Mouse (Mus musculus) liver, embryonic 12.5 days (tissue): ENCODE data around the gene Prune2. TPM values are rescaled to one million over a fixed set of nuclear protein-coding genes. Genes with fewer than 3 reads are reported as not detected.
"Not testable (repeated sequence)": the region's sequence is repeated elsewhere in the genome, so short reads cannot be mapped to it uniquely, and the experiment has no call there.

ENCODE experiments used
- ATAC-seq: fragments of 200-750 bp; cut with Nextera tagmentation; 2 replicates; pipeline ENCODE4 v1.8.0; 2017; ENCODE audit warnings: moderate number of reproducible peaks, mild to moderate bottlenecking, moderate library complexity
- H3K27ac ChIP-seq: fragments of 300-500 bp; sonication (generic); 2 replicates; pipeline ENCODE4 v1.5.1; 2016; ENCODE audit warnings: mild to moderate bottlenecking
- H3K27me3 ChIP-seq: fragments of 300-500 bp; sonication (generic); replicated peaks from 2 replicates; pipeline ENCODE4 v1.6.1; 2016; ENCODE audit warnings: mild to moderate bottlenecking, moderate library complexity
- H3K36me3 ChIP-seq: fragments of 300-500 bp; sonication (generic); 2 replicates; pipeline ENCODE4 v1.6.1; 2016; ENCODE audit warnings: mild to moderate bottlenecking, moderate library complexity
- H3K4me1 ChIP-seq: fragments of 300-500 bp; sonication (generic); 2 replicates; pipeline ENCODE4 v1.6.1; 2016
- H3K4me2 ChIP-seq: fragments of 300-500 bp; sonication (generic); 2 replicates; pipeline ENCODE4 v1.6.1; 2016; ENCODE audit warnings: mild to moderate bottlenecking, moderate library complexity
- H3K4me3 ChIP-seq: fragments of 300-500 bp; sonication (generic); 2 replicates; pipeline ENCODE4 v1.5.1; 2016; ENCODE audit warnings: mild to moderate bottlenecking, moderate library complexity
- H3K9ac ChIP-seq: fragments of 300-500 bp; sonication (generic); 2 replicates; pipeline ENCODE4 v1.6.1; 2016; ENCODE audit warnings: mild to moderate bottlenecking, moderate library complexity
- H3K9me3 ChIP-seq: fragments of 300-500 bp; sonication (generic); replicated peaks from 2 replicates; pipeline ENCODE4 v1.6.1; 2016; ENCODE audit warnings: mild to moderate bottlenecking, moderate library complexity
- WGBS: fragments of 180-500 bp; shearing (Covaris S2); methylation state at CpG from one replicate; pipeline ENCODE4 v1.1.7; 2016; ENCODE audit not compliant: insufficient replicate concordance; 5-methylcytosine and 5-hydroxymethylcytosine counted together
- polyA plus RNA-seq: library from polyadenylated mRNA; unstranded; fragments of >200 nt; fragmentation: Nextera tagmentation; extraction: Ambion mirVana; gene quantifications from 2 replicates; pipeline ENCODE4 v1.2.1, GENCODE M21; 2016

Prune2 gene
- polyA plus RNA-seq, 1 experiment from 2014 or later: 0.95 TPM

- no peak overlapping the region for H3K9ac ChIP-seq
- peak overlapping the region; percentile 31 for H3K4me2 ChIP-seq
- H3K9me3 ChIP-seq: no peaks in the 10 kb centered on the region
- no peaks in the 10 kb centered on the region for H3K36me3 ChIP-seq
- no peak overlapping the region for H3K4me3 ChIP-seq
- H3K4me1 ChIP-seq: peaks cover 6% of the 10 kb centered on the region; the same call in 1 of the 2 replicates
- no peaks in the 10 kb centered on the region for H3K27me3 ChIP-seq
- H3K27ac ChIP-seq: no peak overlapping the region
- 12% methylated on average over 13 of the region's 13 CpGs for WGBS
- peak; percentile 61; the same call in 1 of the 2 replicates for ATAC-seq
These were observed 207.6 kb downstream of the Prune2 start for GRCm38 (mm10) chr19:17163511-17163953.

GRCm38 (mm10) chr19:17166288-17166687 lies 210.4 kb downstream of the Prune2 start:
- no peak overlapping the region for H3K4me2 ChIP-seq
- 37% methylated on average over 7 of the region's 7 CpGs for WGBS
- H3K36me3 ChIP-seq: no peaks in the 10 kb centered on the region
- H3K4me3 ChIP-seq: no peak overlapping the region
- peaks cover 6% of the 10 kb centered on the region; the same call in 1 of the 2 replicates for H3K4me1 ChIP-seq
- no peaks in the 10 kb centered on the region for H3K9me3 ChIP-seq
- H3K9ac ChIP-seq: no peak overlapping the region
- no peak for ATAC-seq
- H3K27me3 ChIP-seq: no peaks in the 10 kb centered on the region
- H3K27ac ChIP-seq: no peak overlapping the region

- H3K4me1 ChIP-seq: peaks cover 5% of the 10 kb centered on the region; the same call in 1 of the 2 replicates
- ATAC-seq: no peak
- no peaks in the 10 kb centered on the region for H3K9me3 ChIP-seq
- no peak overlapping the region for H3K27ac ChIP-seq
- H3K27me3 ChIP-seq: no peaks in the 10 kb centered on the region
- H3K4me3 ChIP-seq: no peak overlapping the region
- no peak overlapping the region for H3K9ac ChIP-seq
- H3K36me3 ChIP-seq: no peaks in the 10 kb centered on the region
- no peak overlapping the region for H3K4me2 ChIP-seq
- WGBS: 85% methylated on average over 9 of the region's 9 CpGs
These were observed 212.3 kb downstream of the Prune2 start for GRCm38 (mm10) chr19:17168186-17168585.

DNA sequence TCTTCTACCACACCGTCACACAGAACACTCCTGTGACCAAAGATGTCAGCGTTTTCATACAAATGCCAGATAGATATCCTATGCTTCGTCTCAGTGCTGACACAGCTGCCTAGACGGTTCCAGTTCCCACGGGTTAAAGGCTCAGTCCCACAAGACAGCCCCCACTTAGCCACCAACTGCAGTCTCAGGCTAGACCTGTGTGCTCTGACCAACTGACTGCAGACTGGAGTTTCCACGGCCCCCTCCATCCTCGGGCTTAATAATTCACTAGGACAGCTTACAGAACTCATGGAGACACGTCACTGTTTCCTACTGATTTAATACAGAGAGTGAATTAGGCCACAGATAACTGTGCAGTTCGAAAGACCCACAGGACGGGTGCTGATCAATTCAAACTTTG lies 213.8 kb downstream of the Prune2 start:
- 67% methylated on average over 10 of the region's 10 CpGs for WGBS
- no peak for ATAC-seq
- Histone ChIP-seq H3K9ac (no peak overlapping the region), H3K36me3 (no peaks in the 10 kb centered on the region), H3K4me2 (no peak overlapping the region), H3K4me1 (no peaks in the 10 kb centered on the region), H3K27ac (no peak overlapping the region), H3K4me3 (no peak overlapping the region), H3K27me3 (no peaks in the 10 kb centered on the region), H3K9me3 (no peaks in the 10 kb centered on the region)

- H3K36me3 ChIP-seq, ATAC-seq, H3K9ac ChIP-seq, H3K27me3 ChIP-seq, H3K4me3 ChIP-seq, H3K4me2 ChIP-seq, H3K4me1 ChIP-seq, H3K27ac ChIP-seq, H3K9me3 ChIP-seq: not testable (repeated sequence)
- WGBS: 70% methylated on average over 2 of the region's 2 CpGs
These were observed 218.6 kb downstream of the Prune2 start for GRCm38 (mm10) chr19:17174501-17174900.

GRCm38 (mm10) chr19:17180506-17180905 lies 224.6 kb downstream of the Prune2 start:
- Histone ChIP-seq H3K9me3 (no peaks in the 10 kb centered on the region), H3K4me2 (no peak overlapping the region), H3K4me1 (no peaks in the 10 kb centered on the region), H3K27me3 (no peaks in the 10 kb centered on the region), H3K9ac (no peak overlapping the region), H3K4me3 (no peak overlapping the region), H3K27ac (no peak overlapping the region), H3K36me3 (no peaks in the 10 kb centered on the region)
- ATAC-seq: no peak
- 55% methylated on average over 4 of the region's 4 CpGs for WGBS

DNA sequence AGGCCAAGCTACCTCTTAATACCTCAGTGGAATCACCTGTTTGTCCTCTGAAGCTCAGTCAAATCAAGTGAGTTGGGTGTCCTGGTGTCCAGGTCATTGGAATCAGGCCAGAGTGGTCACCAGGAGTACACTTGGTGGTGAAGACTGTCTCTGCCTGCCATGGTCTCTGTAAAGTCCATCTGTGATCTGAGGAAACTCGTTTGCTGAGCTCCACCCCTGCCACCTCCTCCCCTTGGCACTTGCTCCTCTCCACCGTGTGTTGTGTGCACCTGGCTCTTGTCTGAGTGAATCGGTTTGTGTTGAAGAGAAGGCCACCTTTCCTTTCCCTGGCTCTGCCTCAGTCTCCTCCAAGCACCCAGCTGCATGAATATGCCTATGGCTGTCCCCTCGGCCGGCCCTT lies 238.8 kb downstream of the Prune2 start:
- H3K27ac ChIP-seq: no peak overlapping the region
- no peaks in the 10 kb centered on the region for H3K36me3 ChIP-seq
- no peak overlapping the region for H3K9ac ChIP-seq
- H3K9me3 ChIP-seq: no peaks in the 10 kb centered on the region
- WGBS: 69% methylated on average over 5 of the region's 5 CpGs
- H3K4me1 ChIP-seq: peaks cover 7% of the 10 kb centered on the region
- no peak overlapping the region for H3K4me3 ChIP-seq
- no peak overlapping the region for H3K4me2 ChIP-seq
- no peak for ATAC-seq
- no peaks in the 10 kb centered on the region for H3K27me3 ChIP-seq

GRCm38 (mm10) chr19:17199059-17199458 lies 243.1 kb downstream of the Prune2 start:
- Histone ChIP-seq H3K4me1 (peaks cover 7% of the 10 kb centered on the region), H3K9me3 (no peaks in the 10 kb centered on the region), H3K27me3 (no peaks in the 10 kb centered on the region), H3K4me3 (no peak overlapping the region), H3K9ac (no peak overlapping the region), H3K27ac (no peak overlapping the region), H3K4me2 (no peak overlapping the region), H3K36me3 (no peaks in the 10 kb centered on the region)
- 25% methylated on average over 8 of the region's 8 CpGs for WGBS
- no peak for ATAC-seq

GRCm38 (mm10) chr19:17207141-17207540 lies 251.2 kb downstream of the Prune2 start:
- Histone ChIP-seq H3K9ac (no peak overlapping the region), H3K4me1 (0 out of 2 replicates have a peak, but pooled peaks cover 2% of the 10 kb centered on the region), H3K4me2 (no peak overlapping the region), H3K9me3 (no peaks in the 10 kb centered on the region), H3K27me3 (no peaks in the 10 kb centered on the region), H3K36me3 (no peaks in the 10 kb centered on the region), H3K4me3 (no peak overlapping the region), H3K27ac (no peak overlapping the region)
- no peak for ATAC-seq
- WGBS: 72% methylated on average over 7 of the region's 7 CpGs

- Histone ChIP-seq H3K27me3 (no peaks in the 10 kb centered on the region), H3K27ac (no peak overlapping the region), H3K4me1 (0 out of 2 replicates have a peak, but pooled peaks cover 2% of the 10 kb centered on the region), H3K9ac (no peak overlapping the region), H3K4me3 (no peak overlapping the region), H3K4me2 (no peak overlapping the region), H3K36me3 (no peaks in the 10 kb centered on the region), H3K9me3 (no peaks in the 10 kb centered on the region)
- no peak for ATAC-seq
- WGBS: 68% methylated on average over 3 of the region's 3 CpGs
These were observed 254.6 kb downstream of the Prune2 start for GRCm38 (mm10) chr19:17210541-17210940.

DNA sequence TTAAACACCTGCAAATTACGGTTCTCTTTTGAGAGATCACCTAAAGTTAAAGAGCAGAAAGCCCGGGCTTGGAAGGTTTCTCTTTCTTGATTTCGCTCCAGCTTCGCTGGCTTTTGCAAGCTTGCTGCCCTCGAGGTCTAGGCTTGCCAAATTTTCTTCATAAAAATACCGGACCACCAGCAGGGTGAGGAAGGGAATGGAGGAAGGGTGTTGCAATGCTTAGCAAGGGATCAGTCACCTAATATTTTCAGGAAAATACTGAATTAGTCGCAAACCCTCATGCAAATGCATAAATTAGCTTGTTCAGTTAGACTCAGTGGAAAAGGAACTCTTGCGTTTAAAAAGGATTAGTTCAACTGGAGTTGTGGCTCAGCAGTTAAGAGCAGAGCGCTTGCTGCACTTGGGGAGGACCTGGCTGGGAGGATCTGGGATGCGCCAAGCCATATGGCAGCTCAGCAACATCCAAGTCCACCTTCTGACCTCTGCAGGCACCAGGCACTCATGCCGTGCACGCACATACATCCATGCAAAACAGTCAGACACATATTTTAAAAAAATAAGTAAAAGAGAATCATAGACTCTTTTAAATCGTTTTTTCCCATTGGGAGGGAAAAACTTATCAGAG lies 259.1 kb downstream of the Prune2 start:
- H3K9ac ChIP-seq: no peak overlapping the region
- H3K36me3 ChIP-seq: no peaks in the 10 kb centered on the region
- no peak overlapping the region for H3K4me2 ChIP-seq
- H3K4me1 ChIP-seq: no peaks in the 10 kb centered on the region
- H3K27me3 ChIP-seq: no peaks in the 10 kb centered on the region
- no peak overlapping the region for H3K4me3 ChIP-seq
- no peak overlapping the region for H3K27ac ChIP-seq
- 70% methylated on average over 13 of the region's 13 CpGs for WGBS
- no peaks in the 10 kb centered on the region for H3K9me3 ChIP-seq
- no peak for ATAC-seq

- Histone ChIP-seq H3K36me3 (no peaks in the 10 kb centered on the region), H3K4me2 (no peak overlapping the region), H3K27ac (no peak overlapping the region), H3K9me3 (no peaks in the 10 kb centered on the region), H3K4me1 (peaks cover 2% of the 10 kb centered on the region; the same call in 1 of the 2 replicates), H3K4me3 (no peak overlapping the region), H3K9ac (no peak overlapping the region), H3K27me3 (no peaks in the 10 kb centered on the region)
- whole genome bisulfite sequencing: 43% methylated on average over 3 of the region's 3 CpGs
- no peak for ATAC-seq
These were observed 262.3 kb downstream of the Prune2 start for GRCm38 (mm10) chr19:17218195-17218594.

- peaks cover 5% of the 10 kb centered on the region; the same call in 1 of the 2 replicates for H3K4me1 ChIP-seq
- no peak overlapping the region for H3K4me3 ChIP-seq
- H3K9me3 ChIP-seq: no peaks in the 10 kb centered on the region
- no peak overlapping the region for H3K4me2 ChIP-seq
- no peak overlapping the region for H3K27ac ChIP-seq
- H3K36me3 ChIP-seq: no peaks in the 10 kb centered on the region
- no peak overlapping the region for H3K9ac ChIP-seq
- ATAC-seq: no peak
- WGBS: 23% methylated on average over 4 of the region's 4 CpGs
- no peaks in the 10 kb centered on the region for H3K27me3 ChIP-seq
These were observed 267.9 kb downstream of the Prune2 start for GRCm38 (mm10) chr19:17223801-17224200.
